Mouse (Mus musculus) E14TG2a.4 (cell line): ENCODE measurements around the gene Klhdc4.

Experiments used
- CTCF ChIP-seq: conservative IDR thresholded peaks from 2 replicates; pipeline ENCODE4 v1.5.1; 2014; ENCODE audit warnings: low read length
- POU5F1 ChIP-seq: IDR thresholded peaks from 2 replicates; pipeline ENCODE4 v1.6.1; 2014; ENCODE audit warnings: low read length, borderline replicate concordance

GRCm38 (mm10) chr8:121868896-121869295 is 39.5 kb upstream of the Klhdc4 start:
- TF ChIP-seq CTCF, result no peak
- no peak for TF ChIP-seq POU5F1
